Mouse (Mus musculus): ENCODE measurements at regions not wholly inside any gene's neighbourhood (a gene's known extent, or its start where the extent isn't known, plus 50 kb on each side); places are given as distances from the start of the nearest gene placed in this dataset.

- in situ Hi-C loops (cut with MboI; ENCODE audit: low pct_unique_long_range_greater_than_20kb in 1 of 2, low sequenced_read_pairs in 2 of 2, unreplicated experiment in 1 of 2), result no loop called here
Measured at GRCm38 (mm10) chr2:9267675-9268074, 613.4 kb upstream of the 4930412O13Rik start.

GRCm38 (mm10) chr2:9283441-9283840 lies 597.6 kb upstream of the 4930412O13Rik start:
- in situ Hi-C loops (cut with MboI; ENCODE audit: low pct_unique_long_range_greater_than_20kb in 1 of 2, low sequenced_read_pairs in 2 of 2, unreplicated experiment in 1 of 2), result no loop called here

GRCm38 (mm10) chr2:9285800-9286199 lies 595.3 kb upstream of the 4930412O13Rik start:
- in situ Hi-C loops (cut with MboI; ENCODE audit: low pct_unique_long_range_greater_than_20kb in 1 of 2, low sequenced_read_pairs in 2 of 2, unreplicated experiment in 1 of 2), result no loop called here

GRCm38 (mm10) chr2:9287077-9287476 lies 594.0 kb upstream of the 4930412O13Rik start:
- in situ Hi-C loops (cut with MboI; ENCODE audit: low pct_unique_long_range_greater_than_20kb in 1 of 2, low sequenced_read_pairs in 2 of 2, unreplicated experiment in 1 of 2), result no loop called here

GRCm38 (mm10) chr2:9287623-9288022 lies 593.4 kb upstream of the 4930412O13Rik start:
- in situ Hi-C loops (cut with MboI; ENCODE audit: low pct_unique_long_range_greater_than_20kb in 1 of 2, low sequenced_read_pairs in 2 of 2, unreplicated experiment in 1 of 2), result no loop called here

- in situ Hi-C loops (cut with MboI; ENCODE audit: low pct_unique_long_range_greater_than_20kb in 1 of 2, low sequenced_read_pairs in 2 of 2, unreplicated experiment in 1 of 2), result no loop called here
Measured at GRCm38 (mm10) chr2:9331630-9332352, 549.3 kb upstream of the 4930412O13Rik start.

- in situ Hi-C loops (cut with MboI; ENCODE audit: low pct_unique_long_range_greater_than_20kb in 1 of 2, low sequenced_read_pairs in 2 of 2, unreplicated experiment in 1 of 2), result no loop called here
Measured at GRCm38 (mm10) chr2:9348982-9349381, 532.1 kb upstream of the 4930412O13Rik start.

GRCm38 (mm10) chr2:9349994-9350393 lies 531.1 kb upstream of the 4930412O13Rik start:
- in situ Hi-C loops (cut with MboI; ENCODE audit: low pct_unique_long_range_greater_than_20kb in 1 of 2, low sequenced_read_pairs in 2 of 2, unreplicated experiment in 1 of 2), result no loop called here

GRCm38 (mm10) chr2:9352190-9352589 lies 528.9 kb upstream of the 4930412O13Rik start:
- in situ Hi-C loops (cut with MboI; ENCODE audit: low pct_unique_long_range_greater_than_20kb in 1 of 2, low sequenced_read_pairs in 2 of 2, unreplicated experiment in 1 of 2), result no loop called here

- in situ Hi-C loops (cut with MboI; ENCODE audit: low pct_unique_long_range_greater_than_20kb in 1 of 2, low sequenced_read_pairs in 2 of 2, unreplicated experiment in 1 of 2), result no loop called here
Measured at GRCm38 (mm10) chr2:9360020-9360419, 521.0 kb upstream of the 4930412O13Rik start.

- in situ Hi-C loops (cut with MboI; ENCODE audit: low pct_unique_long_range_greater_than_20kb in 1 of 2, low sequenced_read_pairs in 2 of 2, unreplicated experiment in 1 of 2), result no loop called here
Measured at GRCm38 (mm10) chr2:9367801-9368584, 513.1 kb upstream of the 4930412O13Rik start.

- in situ Hi-C loops (cut with MboI; ENCODE audit: low pct_unique_long_range_greater_than_20kb in 1 of 2, low sequenced_read_pairs in 2 of 2, unreplicated experiment in 1 of 2), result no loop called here
Measured at GRCm38 (mm10) chr2:9369572-9369971, 511.5 kb upstream of the 4930412O13Rik start.

- in situ Hi-C loops (cut with MboI; ENCODE audit: low pct_unique_long_range_greater_than_20kb in 1 of 2, low sequenced_read_pairs in 2 of 2, unreplicated experiment in 1 of 2), result no loop called here
Measured at GRCm38 (mm10) chr2:9386566-9386965, 494.5 kb upstream of the 4930412O13Rik start.

- in situ Hi-C loops (cut with MboI; ENCODE audit: low pct_unique_long_range_greater_than_20kb in 1 of 2, low sequenced_read_pairs in 2 of 2, unreplicated experiment in 1 of 2), result no loop called here
Measured at GRCm38 (mm10) chr2:9388058-9388457, 493.0 kb upstream of the 4930412O13Rik start.

GRCm38 (mm10) chr2:9395379-9395999 lies 485.6 kb upstream of the 4930412O13Rik start:
- in situ Hi-C loops (cut with MboI; ENCODE audit: low pct_unique_long_range_greater_than_20kb in 1 of 2, low sequenced_read_pairs in 2 of 2, unreplicated experiment in 1 of 2), result no loop called here

GRCm38 (mm10) chr2:9401461-9401860 lies 479.6 kb upstream of the 4930412O13Rik start:
- in situ Hi-C loops (cut with MboI; ENCODE audit: low pct_unique_long_range_greater_than_20kb in 1 of 2, low sequenced_read_pairs in 2 of 2, unreplicated experiment in 1 of 2), result no loop called here

- in situ Hi-C loops (cut with MboI; ENCODE audit: low pct_unique_long_range_greater_than_20kb in 1 of 2, low sequenced_read_pairs in 2 of 2, unreplicated experiment in 1 of 2), result no loop called here
Measured at GRCm38 (mm10) chr2:9402281-9402680, 478.8 kb upstream of the 4930412O13Rik start.

- in situ Hi-C loops (cut with MboI; ENCODE audit: low pct_unique_long_range_greater_than_20kb in 1 of 2, low sequenced_read_pairs in 2 of 2, unreplicated experiment in 1 of 2), result no loop called here
Measured at GRCm38 (mm10) chr2:9409075-9409474, 472.0 kb upstream of the 4930412O13Rik start.

- in situ Hi-C loops (cut with MboI; ENCODE audit: low pct_unique_long_range_greater_than_20kb in 1 of 2, low sequenced_read_pairs in 2 of 2, unreplicated experiment in 1 of 2), result no loop called here
Measured at GRCm38 (mm10) chr2:9422686-9423085, 458.4 kb upstream of the 4930412O13Rik start.

All from mouse embryonic stem cell (cell line).